Mouse (Mus musculus) ovary, postnatal 36 days (tissue): ENCODE data around the gene Mindy4.

Experiments used
- DNase-seq: peaks from one replicate; pipeline ENCODE4 v3.0.0; 2022; ENCODE audit warnings: low spot score, mixed read lengths

Mindy4 gene

GRCm38 (mm10) chr6:55338934-55339825 lies 136.0 kb downstream of the Mindy4 start:
- no peak for DNase-seq

DNA sequence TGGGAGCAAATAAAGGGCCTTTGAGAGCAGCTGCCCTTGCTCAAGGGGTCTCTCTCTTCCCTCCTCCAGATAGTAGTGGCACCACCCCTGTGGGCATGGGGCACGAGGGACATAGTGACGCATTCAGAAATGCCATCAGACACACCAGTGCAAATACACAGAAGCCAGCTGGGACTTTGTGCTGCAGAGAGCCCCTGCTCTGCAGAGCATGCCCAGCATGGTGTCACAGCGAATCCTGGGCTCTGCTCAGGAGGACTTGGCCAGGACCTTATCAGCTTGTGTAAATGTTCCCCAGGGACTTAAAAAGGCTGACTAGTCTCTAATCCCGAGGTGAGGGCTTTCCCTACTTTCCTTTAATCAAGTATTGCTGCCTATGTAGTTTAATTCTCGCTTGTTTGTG lies 138.5 kb downstream of the Mindy4 start:
- DNase-seq = no peak

DNA sequence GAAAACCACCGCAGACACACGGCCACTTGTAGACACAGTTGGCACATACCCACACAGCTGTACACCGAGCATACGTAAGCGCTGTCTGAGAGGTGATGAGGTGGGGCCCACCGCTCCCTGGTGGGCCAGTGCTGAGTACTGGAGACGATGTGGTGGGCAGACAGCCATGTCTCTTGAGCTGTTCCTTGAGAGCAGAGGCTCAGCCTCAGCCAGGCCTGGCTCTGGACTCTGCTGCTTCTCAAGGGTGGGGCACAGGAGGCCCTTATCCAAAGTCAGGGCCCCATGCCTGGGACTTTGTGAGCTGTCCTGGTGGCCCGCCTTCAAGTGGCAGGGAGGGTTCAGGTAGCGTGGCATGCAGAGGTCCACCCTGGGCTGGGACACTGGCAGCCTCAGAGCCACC lies 139.1 kb downstream of the Mindy4 start:
- no peak for DNase-seq

DNA sequence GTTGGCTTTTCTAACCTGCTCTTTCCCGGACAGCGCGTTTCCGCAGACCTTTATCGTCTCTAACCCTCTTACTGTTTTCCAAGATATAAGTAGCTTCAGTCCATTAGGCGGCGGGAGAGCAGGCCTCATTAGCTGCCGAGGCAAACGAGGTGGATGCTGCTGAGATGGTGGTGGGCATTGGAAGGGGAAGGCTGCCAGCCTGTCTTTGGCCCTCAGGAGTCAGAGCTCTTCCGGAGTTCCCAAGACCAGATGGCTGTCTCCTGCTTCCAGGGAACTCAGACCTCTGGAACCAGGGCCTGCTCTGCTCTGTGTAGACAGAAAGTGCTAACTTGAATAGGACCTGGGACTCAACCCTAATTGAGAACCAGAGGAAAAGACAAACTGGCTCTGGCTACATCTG lies 140.3 kb downstream of the Mindy4 start:
- DNase-seq = peak; percentile 1

DNA sequence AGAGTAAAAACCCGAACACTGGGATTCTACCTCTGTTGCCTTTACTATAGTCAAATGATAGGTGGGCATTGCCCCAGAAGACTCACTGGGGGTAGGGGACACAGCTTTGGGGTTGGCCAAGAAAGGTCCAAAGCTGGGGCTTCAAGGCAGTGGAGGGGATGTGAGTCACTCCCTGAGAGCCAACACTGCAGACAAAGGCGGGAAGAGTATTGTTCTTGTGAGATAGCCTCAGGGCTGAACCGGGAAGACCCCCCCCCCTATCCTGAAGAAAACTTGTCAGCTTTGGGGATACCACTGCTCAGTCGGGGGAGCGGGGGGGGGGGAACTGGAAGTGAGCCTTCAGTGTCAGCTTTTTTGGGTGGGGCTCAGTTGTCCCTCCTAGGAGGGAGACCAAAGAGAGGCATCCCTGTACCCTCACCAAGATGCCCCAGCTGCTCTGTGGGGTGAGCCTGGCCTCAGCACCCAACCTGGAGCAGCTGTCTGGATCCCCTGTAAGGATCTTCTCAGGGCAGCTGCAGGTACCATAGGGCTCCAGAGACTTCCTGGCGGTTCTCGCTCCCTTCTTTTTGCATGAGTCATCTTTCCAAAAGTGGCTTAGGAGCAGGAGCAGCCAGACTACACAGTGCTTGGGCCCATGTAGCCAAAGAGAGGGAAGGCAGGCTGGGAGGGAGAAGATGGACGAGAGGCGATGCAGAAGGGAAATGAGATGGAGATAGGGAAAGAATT lies 141.3 kb downstream of the Mindy4 start:
- peak; percentile 2 for DNase-seq

DNA sequence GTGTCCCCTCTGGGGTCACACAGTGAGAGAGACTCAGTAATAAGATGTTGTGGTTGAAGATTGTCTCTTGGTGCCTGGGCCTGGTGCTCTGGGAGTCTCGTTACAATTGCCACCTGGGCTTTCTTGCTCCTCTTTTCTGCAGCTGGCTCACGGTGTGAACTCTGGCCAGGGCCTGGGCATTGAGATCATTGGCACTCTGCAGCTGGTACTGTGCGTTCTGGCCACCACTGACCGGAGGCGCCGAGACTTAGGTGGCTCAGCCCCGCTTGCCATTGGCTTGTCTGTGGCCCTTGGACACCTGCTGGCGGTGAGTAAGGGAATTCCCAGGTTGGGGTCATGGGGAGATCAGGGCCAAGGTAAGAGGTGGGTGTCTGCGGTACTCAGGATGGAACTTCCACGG lies 142.1 kb downstream of the Mindy4 start:
- peak; percentile 2 for DNase-seq

GRCm38 (mm10) chr6:55346491-55346890 lies 143.3 kb downstream of the Mindy4 start:
- DNase-seq = no peak

GRCm38 (mm10) chr6:55347711-55348571 lies 144.8 kb downstream of the Mindy4 start:
- no peak for DNase-seq

- no peak for DNase-seq
Observed at GRCm38 (mm10) chr6:55349231-55349630, 146.0 kb downstream of the Mindy4 start.

GRCm38 (mm10) chr6:55350383-55350952 lies 147.3 kb downstream of the Mindy4 start:
- no peak for DNase-seq

GRCm38 (mm10) chr6:55351712-55352111 lies 148.5 kb downstream of the Mindy4 start:
- no peak for DNase-seq

DNA sequence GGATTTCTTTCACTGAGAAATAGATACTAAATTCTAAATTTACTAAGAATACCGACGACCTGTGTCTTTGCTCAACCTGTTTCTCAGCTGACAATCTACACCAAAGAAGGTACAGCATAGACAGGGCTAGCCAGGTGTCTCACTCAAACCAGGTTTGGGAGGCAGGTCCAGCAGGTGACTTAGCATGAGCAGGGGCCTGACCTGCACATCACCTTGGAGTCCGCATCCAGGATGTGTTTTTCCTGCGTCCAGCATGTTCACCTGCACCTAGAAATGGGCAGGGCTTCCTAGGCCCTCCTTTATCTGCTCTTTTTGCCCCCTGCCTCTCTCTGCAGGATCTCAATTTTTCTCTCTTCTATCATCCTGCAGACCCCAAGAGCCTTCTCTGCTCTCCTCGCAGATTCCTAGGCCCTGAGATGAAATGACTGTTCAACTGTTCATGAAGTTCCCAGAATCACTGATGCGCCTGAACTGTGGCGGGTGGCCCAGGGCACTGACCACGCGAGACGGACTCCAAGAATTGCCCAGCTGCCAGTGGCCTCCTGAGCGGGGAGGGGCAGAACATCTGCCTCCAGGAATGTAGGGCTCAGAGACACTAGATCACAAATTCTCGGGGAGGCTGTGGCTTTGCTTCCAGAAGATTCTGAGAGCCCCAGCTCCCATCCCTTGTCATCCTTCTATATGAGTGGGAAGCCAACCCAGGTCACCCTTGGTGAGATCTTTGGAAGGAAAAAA lies 150.7 kb downstream of the Mindy4 start:
- DNase-seq = no peak

GRCm38 (mm10) chr6:55354456-55355117 lies 151.4 kb downstream of the Mindy4 start:
- DNase-seq = no peak

DNA sequence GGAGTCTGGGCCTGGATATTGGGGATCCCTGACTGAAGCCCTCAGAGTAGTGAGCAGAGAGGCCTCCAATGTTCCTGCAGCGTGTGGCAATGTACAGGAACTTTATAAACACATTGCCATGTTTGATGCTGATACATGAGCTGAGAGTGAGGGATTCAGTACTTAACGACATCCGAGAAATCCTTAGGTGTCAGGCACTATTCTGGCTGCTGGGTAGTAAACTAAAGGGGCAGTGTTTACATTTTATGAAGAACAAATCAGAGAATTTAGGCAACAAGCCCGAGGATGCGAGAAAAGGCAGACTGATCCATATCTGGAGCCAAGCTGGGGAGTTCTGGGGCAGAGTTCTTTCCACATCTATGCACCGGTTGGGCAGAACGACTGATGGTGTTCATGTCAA lies 152.4 kb downstream of the Mindy4 start:
- DNase-seq = no peak

DNA sequence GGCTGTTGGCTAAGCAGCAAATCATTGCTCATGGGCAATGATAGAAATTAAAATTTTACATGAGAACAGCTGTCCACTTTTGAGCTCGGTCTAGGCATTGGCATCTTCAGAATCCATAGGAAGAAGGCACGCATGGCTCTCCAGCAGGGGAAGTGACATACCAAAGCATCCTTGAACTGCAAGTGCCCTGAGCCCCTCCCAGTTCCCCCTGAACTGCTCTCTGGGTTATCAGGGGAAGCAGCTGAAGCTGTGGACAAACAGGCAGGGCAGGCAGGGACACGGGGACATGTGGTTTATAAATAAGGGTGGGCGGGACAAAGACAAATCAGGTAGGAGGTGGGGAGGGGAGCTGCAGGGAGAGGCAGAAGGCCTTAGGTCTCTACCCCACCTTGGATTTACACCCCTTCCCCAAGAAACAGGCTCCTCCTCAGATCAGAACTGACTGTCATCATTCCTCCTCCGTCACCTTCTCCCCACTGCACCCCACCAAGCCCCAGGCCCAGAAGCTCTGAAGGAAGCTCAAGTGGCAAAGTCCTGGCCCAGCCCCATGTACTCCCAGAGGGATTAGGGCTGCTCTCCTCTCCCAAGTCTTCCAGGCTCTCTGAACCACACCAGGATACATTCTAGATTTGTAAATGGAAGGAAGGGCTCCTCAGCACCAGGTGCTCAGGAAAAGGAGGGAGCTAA lies 153.0 kb downstream of the Mindy4 start:
- DNase-seq = no peak

GRCm38 (mm10) chr6:55356976-55357635 lies 153.9 kb downstream of the Mindy4 start:
- DNase-seq = no peak

DNA sequence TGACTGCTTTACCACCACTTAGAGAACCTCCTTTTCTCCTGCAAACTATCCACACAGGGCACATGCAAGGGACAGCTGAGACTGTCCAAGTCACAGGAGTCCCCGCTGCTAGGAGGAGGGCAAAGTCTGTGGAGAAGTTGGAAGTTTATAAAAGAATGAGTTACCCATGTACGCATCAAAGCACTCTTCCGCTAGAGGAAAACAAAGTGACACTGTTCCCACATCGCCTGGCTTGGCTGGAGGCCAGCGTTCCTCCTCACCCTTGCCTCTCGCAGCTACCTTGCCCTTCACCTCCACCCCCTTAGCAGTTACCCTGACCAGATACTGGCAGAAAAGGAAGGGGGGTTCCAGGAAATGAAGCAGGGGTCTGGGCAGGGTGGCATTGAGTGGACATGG lies 154.5 kb downstream of the Mindy4 start:
- no peak for DNase-seq

GRCm38 (mm10) chr6:55358731-55359143 lies 155.6 kb downstream of the Mindy4 start:
- no peak for DNase-seq

DNA sequence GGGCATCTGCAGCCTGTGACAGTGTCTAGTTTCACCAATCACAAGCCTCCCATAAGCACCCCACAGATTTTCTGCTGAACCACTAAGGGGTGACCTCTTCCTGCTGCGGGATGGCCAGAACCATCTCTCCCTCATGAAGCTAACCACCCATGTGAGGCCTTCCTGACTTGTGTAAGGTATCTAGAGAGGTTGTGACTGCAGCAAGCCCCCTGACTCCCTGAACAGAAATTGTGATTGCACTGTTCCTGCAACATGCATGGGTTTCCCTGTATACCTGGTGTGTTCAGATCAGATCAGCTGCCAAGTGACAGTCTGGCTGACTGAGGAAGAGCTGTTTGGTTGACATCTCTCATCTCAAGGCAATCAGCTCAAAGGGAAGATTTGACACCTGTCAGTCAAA lies 159.5 kb downstream of the Mindy4 start:
- no peak for DNase-seq

- DNase-seq = no peak
Observed at GRCm38 (mm10) chr6:55367126-55367525, 163.9 kb downstream of the Mindy4 start.
